Mouse (Mus musculus) thymus, adult 2 months (tissue): ENCODE data around the gene Arhgef28. TPM values are rescaled to one million over a fixed set of nuclear protein-coding genes. Genes with fewer than 3 reads are reported as not detected.

ENCODE experiments used
- DNase-seq: peaks from one replicate; pipeline ENCODE4 v3.0.0; 2021
- H3K27ac ChIP-seq: fragments of 200-500 bp; 2 replicates; pipeline ENCODE4 v1.5.1; 2012; ENCODE audit warnings: low read length, control low read depth; ENCODE audit not compliant: control insufficient read depth, insufficient read depth
- H3K27me3 ChIP-seq: fragments of 200-500 bp; 2 replicates; pipeline ENCODE4 v1.6.1; 2012; ENCODE audit warnings: mild to moderate bottlenecking, low read length, moderate library complexity, mixed read lengths; ENCODE audit not compliant: control insufficient read depth, insufficient read depth
- H3K36me3 ChIP-seq: fragments of 200-500 bp; 2 replicates; pipeline ENCODE4 v1.6.1; 2012; ENCODE audit warnings: mild to moderate bottlenecking, low read length, moderate library complexity; ENCODE audit not compliant: control insufficient read depth, insufficient read depth
- H3K4me1 ChIP-seq: fragments of 200-500 bp; replicated peaks from 2 replicates; pipeline ENCODE4 v1.6.1; 2012; ENCODE audit warnings: low read length; ENCODE audit not compliant: control insufficient read depth, insufficient read depth
- H3K4me3 ChIP-seq: fragments of 200-500 bp; 2 replicates; pipeline ENCODE4 v1.5.1; 2012; ENCODE audit warnings: mild to moderate bottlenecking, low read length, control low read depth, moderate library complexity; ENCODE audit not compliant: control insufficient read depth, insufficient read depth
- CTCF ChIP-seq: fragments of 200-500 bp; IDR thresholded peaks from 2 replicates; pipeline ENCODE4 v1.5.1; 2012; ENCODE audit warnings: mild to moderate bottlenecking, control low read depth, low read length, moderate library complexity, borderline replicate concordance; ENCODE audit not compliant: control insufficient read depth, poor library complexity, insufficient read depth; ENCODE audit errors: extremely low read depth
- POLR2A ChIP-seq: fragments of 200-500 bp; IDR thresholded peaks from 2 replicates; pipeline ENCODE4 v1.6.1; 2012; ENCODE audit warnings: mild to moderate bottlenecking, low read length, control low read depth, moderate library complexity; ENCODE audit not compliant: control insufficient read depth, poor library complexity, insufficient read depth; ENCODE audit errors: extremely low read depth
- WGBS: fragments of 180-500 bp; shearing (Covaris S2); methylation state at CpG from one replicate; pipeline ENCODE4 v1.1.7; 2018; 5-methylcytosine and 5-hydroxymethylcytosine counted together
- polyA plus RNA-seq: library from polyadenylated mRNA; depleted of rRNA; stranded (reverse); fragments of >200 nt; gene quantifications from 2 replicates; pipeline ENCODE4 v1.2.3, GENCODE M21; 2012

The Arhgef28 gene
- polyA plus RNA-seq, 1 experiment, result 2.0 TPM

GRCm38 (mm10) chr13:97888046-97888445, 318.2 kb downstream of the Arhgef28 start:
- H3K36me3 ChIP-seq, result no peaks in the 10 kb centered on the region
- WGBS, result 89% methylated on average over 6 of the region's 6 CpGs
- no peaks in the 10 kb centered on the region for H3K27me3 ChIP-seq
- no peak overlapping the region for H3K4me3 ChIP-seq
- no peaks in the 10 kb centered on the region for H3K4me1 ChIP-seq
- no peak overlapping the region for H3K27ac ChIP-seq
- TF ChIP-seq POLR2A (no peak), CTCF (no peak)
- no peak for DNase-seq

DNA sequence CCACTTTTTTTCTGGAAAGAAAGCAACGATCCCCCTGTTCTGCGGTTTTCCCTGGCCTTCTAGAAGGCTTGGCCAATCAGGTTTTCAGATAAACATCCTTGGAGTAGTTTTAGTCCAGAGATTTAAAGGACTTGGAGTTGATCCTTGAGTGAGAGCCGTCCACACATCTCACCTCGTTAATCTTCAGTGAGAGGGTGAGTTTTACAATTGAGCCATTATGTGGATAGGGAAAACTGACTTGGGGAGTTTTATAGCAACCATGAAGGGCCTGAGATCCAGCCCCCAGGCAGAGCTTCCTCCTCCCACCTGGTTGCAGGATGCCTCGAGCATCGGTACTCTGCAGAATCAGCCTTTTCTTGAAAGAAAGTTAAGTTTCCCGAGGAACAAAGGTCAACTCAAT, 318.7 kb downstream of the Arhgef28 start:
- TF ChIP-seq POLR2A (no peak), CTCF (no peak)
- H3K4me1 ChIP-seq, result no peaks in the 10 kb centered on the region
- WGBS, result 83% methylated on average over 7 of the region's 7 CpGs
- H3K27me3 ChIP-seq, result no peaks in the 10 kb centered on the region
- H3K4me3 ChIP-seq, result no peak overlapping the region
- DNase-seq, result no peak
- H3K27ac ChIP-seq, result no peak overlapping the region
- no peaks in the 10 kb centered on the region for H3K36me3 ChIP-seq

GRCm38 (mm10) chr13:97883629-97884028, 322.6 kb downstream of the Arhgef28 start:
- no peak overlapping the region for H3K27ac ChIP-seq

DNA sequence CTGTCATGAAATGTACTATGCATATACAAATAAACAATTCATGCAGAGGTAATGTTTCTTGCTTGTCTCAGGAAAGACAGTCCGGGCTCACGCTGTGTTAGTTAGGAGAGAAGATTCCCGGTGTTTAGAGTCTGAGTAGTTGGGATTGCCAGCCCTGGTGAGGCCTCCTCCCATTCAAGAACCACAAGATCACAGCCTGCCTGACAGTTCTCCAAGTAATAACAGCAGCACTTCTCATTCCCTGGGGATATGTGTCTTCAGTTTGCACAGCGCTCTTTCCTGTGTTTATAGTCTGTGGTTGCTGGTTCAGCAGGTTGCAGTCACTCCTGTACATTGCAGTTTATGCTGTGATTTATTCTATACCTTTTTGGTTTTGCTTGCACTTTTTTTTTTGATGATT, 329.8 kb downstream of the Arhgef28 start:
- Histone ChIP-seq H3K36me3 (no peaks in the 10 kb centered on the region), H3K4me1 (no peaks in the 10 kb centered on the region), H3K27ac (no peak overlapping the region), H3K4me3 (no peak overlapping the region), H3K27me3 (no peaks in the 10 kb centered on the region)
- WGBS, result 95% methylated on average over 4 of the region's 4 CpGs
- TF ChIP-seq CTCF (no peak), POLR2A (no peak)
- DNase-seq, result no peak

More at GRCm38 (mm10) chr13:97883629-97884028, 322.6 kb downstream of the Arhgef28 start:
- WGBS, result 93% methylated on average over 10 of the region's 10 CpGs
- no peak for DNase-seq
- Histone ChIP-seq H3K36me3 (no peaks in the 10 kb centered on the region), H3K27me3 (no peaks in the 10 kb centered on the region), H3K4me1 (no peaks in the 10 kb centered on the region), H3K4me3 (no peak overlapping the region)
- TF ChIP-seq POLR2A (no peak), CTCF (no peak)

- Histone ChIP-seq H3K27me3 (no peaks in the 10 kb centered on the region), H3K4me1 (no peaks in the 10 kb centered on the region), H3K27ac (no peak overlapping the region), H3K4me3 (no peak overlapping the region), H3K36me3 (no peaks in the 10 kb centered on the region)
- 92% methylated on average over 6 of the region's 6 CpGs for WGBS
- DNase-seq, result no peak
- no peak for TF ChIP-seq CTCF
- TF ChIP-seq POLR2A, result no peak
Observed at GRCm38 (mm10) chr13:97876031-97876430, 330.2 kb downstream of the Arhgef28 start.

GRCm38 (mm10) chr13:97869428-97869827, 336.8 kb downstream of the Arhgef28 start:
- no peak for TF ChIP-seq CTCF
- TF ChIP-seq POLR2A, result no peak
- Histone ChIP-seq H3K27me3 (no peaks in the 10 kb centered on the region), H3K4me1 (peaks cover 3% of the 10 kb centered on the region; the same call in 1 of the 2 replicates), H3K36me3 (no peaks in the 10 kb centered on the region), H3K4me3 (no peak overlapping the region), H3K27ac (no peak overlapping the region)
- WGBS, result 34% methylated on average over 12 of the region's 12 CpGs
- DNase-seq, result no peak

DNA sequence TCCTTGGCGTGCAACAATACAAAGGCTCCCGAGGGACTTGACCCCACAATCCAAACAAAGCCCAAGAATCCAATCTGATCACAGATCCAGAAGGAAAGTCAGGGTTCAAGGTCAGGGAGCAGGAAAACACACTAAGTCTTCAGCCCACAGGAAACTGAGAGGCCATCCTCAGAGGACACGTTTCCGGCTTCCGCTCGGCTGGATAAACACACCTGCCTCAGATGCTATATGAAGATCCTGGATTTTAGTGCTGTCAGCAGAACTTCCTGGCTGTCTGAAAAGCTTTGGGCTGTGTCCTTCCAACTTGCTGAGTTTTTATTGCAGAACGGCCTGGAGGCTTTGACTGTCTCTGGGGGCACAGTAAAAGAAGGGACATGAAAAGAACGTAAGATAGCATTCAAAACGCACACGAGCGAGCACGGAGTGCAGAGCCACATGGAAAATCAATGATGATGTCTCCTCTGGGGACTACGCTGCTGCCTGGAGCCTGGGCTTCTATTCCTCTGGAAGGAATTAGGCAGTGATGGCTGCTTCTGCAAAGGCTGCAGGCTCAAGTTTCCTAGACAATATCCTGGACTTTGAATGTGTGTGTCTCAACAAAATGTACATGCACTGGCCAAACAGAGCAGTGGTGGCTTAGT, 338.8 kb downstream of the Arhgef28 start:
- H3K27ac ChIP-seq, result no peak overlapping the region
- no peak for DNase-seq
- H3K4me3 ChIP-seq, result no peak overlapping the region
- H3K4me1 ChIP-seq, result peaks cover 3% of the 10 kb centered on the region; the same call in 1 of the 2 replicates
- 97% methylated on average over 13 of the region's 13 CpGs for WGBS
- TF ChIP-seq CTCF (no peak), POLR2A (no peak)
- H3K36me3 ChIP-seq, result no peaks in the 10 kb centered on the region
- no peaks in the 10 kb centered on the region for H3K27me3 ChIP-seq
